Mouse (Mus musculus): Measurements from ENCODE around the gene Styxl1. TPM values are rescaled to one million over a fixed set of nuclear protein-coding genes. Genes with fewer than 3 reads are reported as not detected.

Gene Styxl1
- polyA plus RNA-seq, 1 experiment from 2014 or later, result 0.27 TPM

DNA sequence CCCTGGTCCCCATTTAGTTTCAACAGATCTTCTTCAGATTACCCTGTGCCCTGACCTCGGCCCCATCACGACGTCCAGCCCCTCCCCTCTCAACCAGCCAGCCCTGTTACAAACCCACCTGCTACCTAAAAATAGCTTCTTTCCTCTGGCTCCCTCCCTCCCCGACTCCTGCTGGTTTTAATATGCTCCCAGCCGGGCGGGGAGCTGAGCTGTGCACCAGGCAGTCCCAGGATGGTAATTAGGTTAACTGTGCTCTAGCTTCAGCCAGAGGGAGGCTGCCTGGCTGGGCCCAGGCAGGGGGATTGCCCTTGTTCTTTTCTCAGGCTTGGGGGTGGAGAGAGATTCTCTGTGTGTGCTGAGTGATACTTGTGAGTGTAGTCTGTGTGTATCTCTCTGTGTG is 22.7 kb upstream of the Styxl1 start:
- no peaks in the 10 kb centered on the region for H3K9me3 ChIP-seq (ENCODE audit: control insufficient read depth)
- ATAC-seq, result no peak
- no peak overlapping the region for H3K4me3 ChIP-seq (ENCODE audit: low read depth, low read length)
- 5% methylated on average over 6 of the region's 6 CpGs for WGBS
- no peaks in the 10 kb centered on the region; the same call in 1 of the 2 replicates for H3K27me3 ChIP-seq (replicated peaks; ENCODE audit: control insufficient read depth, insufficient read depth, low read length)
- H3K36me3 ChIP-seq (ENCODE audit: control insufficient read depth, insufficient read depth), result no peaks in the 10 kb centered on the region
- H3K27ac ChIP-seq (ENCODE audit: low read depth, low read length), result no peak overlapping the region
- H3K9ac ChIP-seq (ENCODE audit: low read depth, low read length), result no peak overlapping the region
- no peaks in the 10 kb centered on the region for H3K4me1 ChIP-seq (replicated peaks; ENCODE audit: control insufficient read depth, insufficient read depth, low read length)
- no peak for TF ChIP-seq CTCF (IDR thresholded peaks at IDR 0.05; ENCODE audit: low read depth)
- H3K4me2 ChIP-seq (replicated peaks; ENCODE audit: low read depth), result no peak overlapping the region

DNA sequence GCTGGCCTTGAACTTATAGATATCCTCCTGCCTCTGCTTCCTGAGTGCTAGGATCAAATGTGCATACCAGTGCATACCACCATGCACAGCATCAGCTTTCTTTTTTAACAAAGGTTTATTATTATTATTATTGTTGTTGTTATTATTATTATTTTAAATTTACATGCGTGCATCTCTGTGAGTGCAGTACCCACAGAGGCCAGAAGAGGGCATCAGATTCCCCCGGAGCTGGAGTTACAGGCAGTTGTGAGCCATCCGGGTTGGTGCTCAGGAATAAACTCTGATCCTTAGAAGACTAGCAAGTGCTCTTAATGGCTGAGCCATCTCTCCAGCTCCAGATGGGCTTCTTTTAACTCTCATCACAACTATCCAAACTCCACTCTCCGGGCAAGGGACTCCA is 21.6 kb upstream of the Styxl1 start:
- H3K27me3 ChIP-seq (replicated peaks; ENCODE audit: control insufficient read depth, insufficient read depth, low read length), result no peaks in the 10 kb centered on the region
- no peak overlapping the region for H3K27ac ChIP-seq (ENCODE audit: low read depth, low read length)
- no peaks in the 10 kb centered on the region for H3K36me3 ChIP-seq (ENCODE audit: control insufficient read depth, insufficient read depth)
- H3K9me3 ChIP-seq (ENCODE audit: control insufficient read depth), result no peaks in the 10 kb centered on the region
- H3K4me2 ChIP-seq (replicated peaks; ENCODE audit: low read depth), result no peak overlapping the region
- TF ChIP-seq CTCF (IDR thresholded peaks at IDR 0.05; ENCODE audit: low read depth), result peak; percentile 66
- no peaks in the 10 kb centered on the region for H3K4me1 ChIP-seq (replicated peaks; ENCODE audit: control insufficient read depth, insufficient read depth, low read length)
- no peak overlapping the region for H3K9ac ChIP-seq (ENCODE audit: low read depth, low read length)
- WGBS, result 45% methylated on average over 4 of the region's 4 CpGs
- ATAC-seq, result no peak
- no peak overlapping the region for H3K4me3 ChIP-seq (ENCODE audit: low read depth, low read length)

DNA sequence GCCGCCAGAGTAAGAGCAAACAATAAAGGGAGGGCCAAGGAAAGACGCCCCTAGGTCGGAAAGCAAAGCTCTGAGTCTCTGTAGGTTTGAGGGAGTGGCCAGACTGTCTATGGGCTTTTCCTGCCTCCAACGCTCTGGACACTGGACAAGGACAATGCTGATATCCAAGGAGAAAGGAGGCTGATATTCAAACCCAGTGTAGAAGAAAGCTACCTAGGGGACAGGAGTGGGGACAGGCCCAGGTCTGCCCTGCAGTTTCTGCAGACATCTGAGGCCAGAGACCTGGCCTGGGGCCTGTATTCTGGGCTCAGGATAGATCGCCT is 16.6 kb upstream of the Styxl1 start:
- TF ChIP-seq CTCF (IDR thresholded peaks at IDR 0.05; ENCODE audit: low read depth), result no peak
- peak; percentile 28; the same call in 1 of the 2 replicates for ATAC-seq
- Histone ChIP-seq H3K4me3 (ENCODE audit: low read depth, low read length) (peak overlapping the region; percentile 23), H3K9ac (ENCODE audit: low read depth, low read length) (no peak overlapping the region), H3K4me2 (replicated peaks; ENCODE audit: low read depth) (peak overlapping the region; percentile 58), H3K9me3 (ENCODE audit: control insufficient read depth) (no peaks in the 10 kb centered on the region), H3K27me3 (replicated peaks; ENCODE audit: control insufficient read depth, insufficient read depth, low read length) (no peaks in the 10 kb centered on the region), H3K27ac (ENCODE audit: low read depth, low read length) (no peak overlapping the region), H3K36me3 (ENCODE audit: control insufficient read depth, insufficient read depth) (peaks cover 20% of the 10 kb centered on the region), H3K4me1 (replicated peaks; ENCODE audit: control insufficient read depth, insufficient read depth, low read length) (no peaks in the 10 kb centered on the region)
- 10% methylated on average over 5 of the region's 5 CpGs for WGBS

DNA sequence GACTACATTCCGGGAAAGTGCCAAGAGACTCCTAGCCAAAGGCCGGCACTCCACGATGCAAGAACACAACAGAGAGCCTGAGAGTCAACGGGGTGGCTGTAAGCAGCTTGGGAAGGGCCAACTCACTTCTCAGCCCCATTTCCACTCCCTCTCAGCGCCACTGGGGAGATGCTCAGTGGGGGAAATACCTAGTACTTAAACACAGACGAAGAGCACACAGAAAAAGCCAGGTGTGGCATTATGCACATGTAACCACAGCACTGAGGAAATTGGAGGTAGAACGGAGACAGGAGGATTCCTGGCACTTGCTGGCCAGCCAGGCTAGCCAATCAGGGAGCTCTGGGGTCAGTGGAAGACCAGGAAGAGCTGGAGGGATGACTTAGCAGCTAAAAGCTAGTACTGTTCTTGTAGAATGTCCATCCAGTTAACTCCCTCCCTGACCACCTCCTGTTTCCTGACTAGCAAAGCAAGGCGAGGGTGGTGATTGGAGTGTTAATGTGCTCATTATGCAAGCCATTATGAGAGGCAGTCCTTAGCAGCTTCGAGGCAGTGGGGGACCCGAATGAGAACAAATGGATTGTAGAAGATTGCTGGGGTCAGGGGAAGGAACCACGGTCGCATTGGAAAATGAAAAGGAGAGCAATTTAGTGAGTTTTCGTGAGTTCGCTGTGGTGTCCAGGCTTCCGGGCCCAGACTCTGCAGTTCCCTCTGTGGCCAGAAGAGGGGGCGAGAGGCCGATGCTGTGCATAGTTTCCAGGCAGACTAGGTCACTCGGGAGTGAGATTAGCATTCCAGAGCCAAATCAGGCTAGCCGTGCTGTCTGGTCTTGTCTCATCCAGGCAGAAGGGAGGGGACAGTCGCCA is 16.0 kb upstream of the Styxl1 start:
- TF ChIP-seq CTCF (IDR thresholded peaks at IDR 0.05; ENCODE audit: low read depth), result peak; percentile 99
- peak; percentile 62 for ATAC-seq
- 0 out of 2 replicates have a peak overlapping the region, but pooled peaks have one; percentile 9 for H3K27ac ChIP-seq (ENCODE audit: low read depth, low read length)
- no peaks in the 10 kb centered on the region for H3K4me1 ChIP-seq (replicated peaks; ENCODE audit: control insufficient read depth, insufficient read depth, low read length)
- no peaks in the 10 kb centered on the region for H3K9me3 ChIP-seq (ENCODE audit: control insufficient read depth)
- peaks cover 26% of the 10 kb centered on the region for H3K36me3 ChIP-seq (ENCODE audit: control insufficient read depth, insufficient read depth)
- no peaks in the 10 kb centered on the region for H3K27me3 ChIP-seq (replicated peaks; ENCODE audit: control insufficient read depth, insufficient read depth, low read length)
- no peak overlapping the region for H3K9ac ChIP-seq (ENCODE audit: low read depth, low read length)
- H3K4me2 ChIP-seq (replicated peaks; ENCODE audit: low read depth), result peak overlapping the region; percentile 58
- peak overlapping the region; percentile 23 for H3K4me3 ChIP-seq (ENCODE audit: low read depth, low read length)
- WGBS, result 14% methylated on average over 20 of the region's 20 CpGs

DNA sequence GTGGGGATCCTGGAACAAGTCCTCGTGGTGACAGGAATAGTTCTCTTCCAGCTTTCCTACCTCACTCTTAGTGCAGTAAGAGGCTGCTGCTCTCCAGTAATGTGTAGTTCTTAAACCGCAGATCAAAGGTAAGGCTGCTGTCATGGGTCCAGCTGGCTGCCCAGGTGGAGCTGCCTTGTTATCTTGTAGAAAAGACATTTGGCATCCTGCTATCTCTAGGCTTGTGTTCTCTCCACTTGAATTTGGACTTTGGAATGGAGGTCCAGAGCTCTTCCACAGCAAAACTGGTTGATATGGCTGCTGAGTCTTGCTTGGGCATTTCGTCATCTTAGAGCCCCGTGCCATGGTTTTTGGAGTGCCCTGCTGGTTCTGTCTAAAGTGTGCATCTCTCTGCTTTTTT is 4.7 kb upstream of the Styxl1 start:
- no peak overlapping the region for H3K4me2 ChIP-seq (replicated peaks; ENCODE audit: low read depth)
- 56% methylated on average over 4 of the region's 4 CpGs for WGBS
- H3K4me1 ChIP-seq (replicated peaks; ENCODE audit: control insufficient read depth, insufficient read depth, low read length), result peaks cover 3% of the 10 kb centered on the region; the same call in 1 of the 2 replicates
- no peak for TF ChIP-seq CTCF (IDR thresholded peaks at IDR 0.05; ENCODE audit: low read depth)
- H3K27ac ChIP-seq (ENCODE audit: low read depth, low read length), result peak overlapping the region; percentile 73
- peaks cover 50% of the 10 kb centered on the region for H3K36me3 ChIP-seq (ENCODE audit: control insufficient read depth, insufficient read depth)
- ATAC-seq, result peak; percentile 36
- no peaks in the 10 kb centered on the region for H3K27me3 ChIP-seq (replicated peaks; ENCODE audit: control insufficient read depth, insufficient read depth, low read length)
- no peaks in the 10 kb centered on the region for H3K9me3 ChIP-seq (ENCODE audit: control insufficient read depth)
- no peak overlapping the region for H3K4me3 ChIP-seq (ENCODE audit: low read depth, low read length)
- H3K9ac ChIP-seq (ENCODE audit: low read depth, low read length), result no peak overlapping the region

DNA sequence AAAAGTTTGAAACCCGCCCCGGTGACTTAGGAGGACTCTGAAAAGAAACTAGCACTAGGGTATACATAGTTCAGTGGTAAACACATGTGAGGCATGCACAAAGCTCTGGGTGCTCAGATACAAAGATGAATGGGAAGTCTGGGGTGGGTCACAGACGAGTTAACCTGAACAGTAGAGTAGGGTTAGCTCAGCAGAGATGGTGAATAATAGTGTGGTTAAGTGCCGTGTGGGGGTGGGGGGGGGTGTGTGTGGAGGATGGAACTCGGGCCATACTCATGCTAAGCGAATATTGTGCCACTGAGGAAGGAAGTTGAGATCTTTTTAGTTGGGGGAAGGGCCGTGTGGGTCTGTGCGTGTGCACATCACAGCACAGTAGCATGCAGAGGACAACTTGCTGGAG is 2.1 kb upstream of the Styxl1 start:
- peak overlapping the region; percentile 66; the same call in 1 of the 2 replicates for H3K4me2 ChIP-seq (replicated peaks; ENCODE audit: low read depth)

More for the DNA sequence above, 2.1 kb upstream of the Styxl1 start:
- ATAC-seq, result no peak
- no peak overlapping the region for H3K4me3 ChIP-seq (ENCODE audit: low read depth, low read length)
- H3K27ac ChIP-seq (ENCODE audit: low read depth, low read length), result no peak overlapping the region
- no peak overlapping the region for H3K9ac ChIP-seq (ENCODE audit: low read depth, low read length)
- 66% methylated on average over 8 of the region's 8 CpGs for WGBS
- H3K27me3 ChIP-seq (replicated peaks; ENCODE audit: control insufficient read depth, insufficient read depth, low read length), result no peaks in the 10 kb centered on the region
- TF ChIP-seq CTCF (IDR thresholded peaks at IDR 0.05; ENCODE audit: low read depth), result no peak
- no peaks in the 10 kb centered on the region for H3K9me3 ChIP-seq (ENCODE audit: control insufficient read depth)
- H3K36me3 ChIP-seq (ENCODE audit: control insufficient read depth, insufficient read depth), result peaks cover 24% of the 10 kb centered on the region
- peaks cover 8% of the 10 kb centered on the region for H3K4me1 ChIP-seq (replicated peaks; ENCODE audit: control insufficient read depth, insufficient read depth, low read length)

Data from intestine, postnatal 0 days (tissue).